Comparison of ENCODE assay signal across 9 mouse cellular contexts in the genomic region with DNA sequence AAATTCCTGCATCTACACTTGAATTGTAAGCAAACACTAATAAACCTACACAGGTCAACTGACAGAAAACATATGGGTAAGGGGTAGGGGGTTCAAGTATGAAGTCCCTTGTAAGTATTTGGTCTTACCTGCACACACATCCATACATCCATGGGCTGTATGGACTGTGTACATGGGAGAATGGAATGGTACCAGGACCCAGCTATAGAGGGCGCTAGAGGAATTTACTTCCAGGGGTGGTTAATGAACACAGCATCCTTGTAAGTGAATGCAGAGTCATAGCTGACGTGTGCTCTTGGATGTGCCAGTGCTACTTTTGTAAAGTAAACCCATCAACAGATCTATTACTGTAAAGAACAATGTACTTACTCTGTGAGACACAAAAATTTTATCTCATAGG.
DNase-seq lines count a peak whose midpoint lies in the region; ATAC-seq lines count a peak whose summit lies in the region.
"Had no signal": no experiment of that assay in that cellular context is flagged by ENCODE, and none has a peak within 500 bp of the region (broad histone marks: within the 10 kb centered on the region; RNA-seq: fewer than 3 reads in every experiment).

No protein-coding gene starts in this region.

- peaks cover 3% of the 10 kb centered on the region; the same call in 1 of the 2 replicates for H3K9me3 ChIP-seq in heart, embryonic 12.5 days (replicated peaks)
- H3K9me3 ChIP-seq in forebrain, embryonic 13.5 days (replicated peaks), result no peaks in the 10 kb centered on the region
- H3K9me3 ChIP-seq: megakaryocyte, embryonic 14.5 days had no signal

- 31% methylated on average over 2 of the region's 2 CpGs for WGBS in heart, embryonic 12.5 days
- WGBS in forebrain, embryonic 13.5 days, result 8% methylated on average over 2 of the region's 2 CpGs

- no peaks in the 10 kb centered on the region for H3K36me3 ChIP-seq in heart, embryonic 12.5 days
- H3K36me3 ChIP-seq in forebrain, embryonic 13.5 days (ENCODE audit: poor library complexity, severe bottlenecking), result no peaks in the 10 kb centered on the region

- H3K9ac ChIP-seq in heart, embryonic 12.5 days, result no peak overlapping the region
- H3K9ac ChIP-seq in forebrain, embryonic 13.5 days, result no peak overlapping the region

- peak; percentile 4 to 15 for DNase-seq in heart, postnatal 14 days
- DNase-seq in urinary bladder, postnatal 14 days (ENCODE audit: low spot score), result peak; percentile 29
- no peak for DNase-seq in urinary bladder, adult 18-20 months (ENCODE audit: low spot score in 2 of 2)
- DNase-seq in lung, postnatal 36 days, result peak; percentile 32
- DNase-seq in testis, postnatal 14 days (ENCODE audit: low spot score), result no peak
- DNase-seq in urinary bladder, postnatal 10 days (ENCODE audit: low spot score), result no peak

- H3K4me3 ChIP-seq in heart, embryonic 12.5 days, result no peak overlapping the region
- no peak overlapping the region for H3K4me3 ChIP-seq in forebrain, embryonic 13.5 days
- H3K4me3 ChIP-seq: megakaryocyte, embryonic 14.5 days had no signal

- no peaks in the 10 kb centered on the region for H3K27me3 ChIP-seq in heart, embryonic 12.5 days (replicated peaks)
- no peaks in the 10 kb centered on the region for H3K27me3 ChIP-seq in forebrain, embryonic 13.5 days
- H3K27me3 ChIP-seq: megakaryocyte, embryonic 14.5 days had no signal

- H3K4me1 ChIP-seq in heart, embryonic 12.5 days (replicated peaks), result no peaks in the 10 kb centered on the region
- no peaks in the 10 kb centered on the region for H3K4me1 ChIP-seq in forebrain, embryonic 13.5 days
- H3K4me1 ChIP-seq: megakaryocyte, embryonic 14.5 days had no signal

- intact Hi-C loops in heart, postnatal 14 days (cut with DNase I), result loop anchor here (5.0 kb wide), 1 partner anchor 315 kb away; no protein-coding TSS in a partner anchor

- no peak overlapping the region for H3K4me2 ChIP-seq in heart, embryonic 12.5 days
- H3K4me2 ChIP-seq in forebrain, embryonic 13.5 days, result no peak overlapping the region

- no peak for ATAC-seq in heart, embryonic 12.5 days (ENCODE audit: insufficient number of reproducible peaks, low FRiP score)
- peak; percentile 64; the same call in 1 of the 2 replicates for ATAC-seq in forebrain, embryonic 13.5 days

- H3K27ac ChIP-seq in heart, embryonic 12.5 days (ENCODE audit: poor library complexity, severe bottlenecking), result no peak overlapping the region
- H3K27ac ChIP-seq in forebrain, embryonic 13.5 days, result no peak overlapping the region

Comparison
In these comparisons a context has a peak if more than half of its experiments do, and no peak if none do; other contexts are left out.
1. DNase-seq: peak in heart, postnatal 14 days (2 of 2), urinary bladder, postnatal 14 days (single experiment) and lung, postnatal 36 days (single experiment); none in urinary bladder, adult 18-20 months (0 of 2), testis, postnatal 14 days (single experiment) and urinary bladder, postnatal 10 days (single experiment).